Comparison of ENCODE assay signal across 10 mouse cellular contexts in genomic region chr15:36948866-36949546, GRCm38 (mm10).
"Had no signal": no experiment of that assay in that cellular context is flagged by ENCODE, and none has a peak within 500 bp of the region (broad histone marks: within the 10 kb centered on the region; RNA-seq: fewer than 3 reads in every experiment).

No protein-coding gene starts in this region.

- H3K9ac ChIP-seq: kidney, embryonic 15.5 days; limb, embryonic 15.5 days; liver, embryonic 13.5 days; liver, postnatal 0 days; midbrain, embryonic 13.5 days had no signal

- ATAC-seq: intestine, embryonic 16.5 days; liver, postnatal 0 days; midbrain, embryonic 13.5 days had no signal

- H3K4me3 ChIP-seq: kidney, embryonic 15.5 days; limb, embryonic 15.5 days; liver, embryonic 13.5 days; midbrain, embryonic 13.5 days had no signal

- H3K36me3 ChIP-seq: kidney, embryonic 15.5 days; limb, embryonic 15.5 days; liver, embryonic 13.5 days; midbrain, embryonic 13.5 days had no signal

- H3K27me3 ChIP-seq: kidney, embryonic 15.5 days; limb, embryonic 15.5 days; liver, embryonic 13.5 days had no signal

- DNase-seq: kidney, adult 2 months; kidney, postnatal 25 days; liver, embryonic 13.5 days; liver, postnatal 0 days; spleen, adult 18-20 months; thymus, postnatal 36 days had no signal

- H3K9me3 ChIP-seq: kidney, embryonic 15.5 days; limb, embryonic 15.5 days; liver, embryonic 13.5 days; midbrain, embryonic 13.5 days had no signal

- H3K4me1 ChIP-seq: kidney, embryonic 15.5 days had no signal

- H3K27ac ChIP-seq: kidney, embryonic 15.5 days; limb, embryonic 15.5 days; liver, embryonic 13.5 days; midbrain, embryonic 13.5 days had no signal

- H3K4me2 ChIP-seq: kidney, embryonic 15.5 days; limb, embryonic 15.5 days; liver, embryonic 13.5 days; midbrain, embryonic 13.5 days had no signal
